Mouse (Mus musculus) telencephalon, adult 2 months (tissue): ENCODE measurements at regions not wholly inside any gene's neighbourhood (a gene's known extent, or its start where the extent isn't known, plus 50 kb on each side); places are given as distances from the start of the nearest gene placed in this dataset.
A peak's percentile ranks its signal among the peaks of the same experiment; 100 is the strongest.

Experiments used
- DNase-seq: peaks from one replicate; pipeline ENCODE4 v3.0.0-alpha.2; 2011; ENCODE audit warnings: low read depth, low spot score

GRCm38 (mm10) chr4:127862875-127863274 lies 107.9 kb downstream of the CK137956 start:
- no peak for DNase-seq

- DNase-seq, result peak; percentile 72
Observed at GRCm38 (mm10) chr4:127861319-127862117, 109.2 kb downstream of the CK137956 start.

- DNase-seq, result no peak
Observed at GRCm38 (mm10) chr4:127860271-127860670, 110.5 kb downstream of the CK137956 start.

- DNase-seq, result no peak
Observed at GRCm38 (mm10) chr4:127859505-127859904, 111.2 kb downstream of the CK137956 start.

- no peak for DNase-seq
Observed at GRCm38 (mm10) chr4:127858566-127858965, 112.2 kb downstream of the CK137956 start.

GRCm38 (mm10) chr4:127855836-127856235 lies 114.9 kb downstream of the CK137956 start:
- DNase-seq, result no peak

- no peak for DNase-seq
Observed at GRCm38 (mm10) chr4:127854776-127855409, 115.9 kb downstream of the CK137956 start.

- no peak for DNase-seq
Observed at GRCm38 (mm10) chr4:127849306-127849705, 121.4 kb downstream of the CK137956 start.

GRCm38 (mm10) chr4:127846321-127846720 lies 124.4 kb downstream of the CK137956 start:
- no peak for DNase-seq

- DNase-seq, result no peak
Observed at GRCm38 (mm10) chr4:127843421-127843820, 127.3 kb downstream of the CK137956 start.

GRCm38 (mm10) chr4:127833668-127834067 lies 137.1 kb downstream of the CK137956 start:
- DNase-seq, result peak; percentile 63

GRCm38 (mm10) chr4:127826988-127827387 lies 143.8 kb downstream of the CK137956 start:
- no peak for DNase-seq

- DNase-seq, result no peak
Observed at GRCm38 (mm10) chr4:127819501-127819900, 151.2 kb downstream of the CK137956 start.

GRCm38 (mm10) chr4:127819009-127819408 lies 151.7 kb downstream of the CK137956 start:
- DNase-seq, result no peak

GRCm38 (mm10) chr4:127814631-127815030 lies 156.1 kb downstream of the CK137956 start:
- DNase-seq, result no peak

GRCm38 (mm10) chr4:127812047-127812545 lies 158.7 kb downstream of the CK137956 start:
- DNase-seq, result no peak

- peak; percentile 72 for DNase-seq
Observed at GRCm38 (mm10) chr4:127810899-127811510, 159.7 kb downstream of the CK137956 start.

- DNase-seq, result no peak
Observed at GRCm38 (mm10) chr4:127809006-127809405, 161.7 kb downstream of the CK137956 start.

GRCm38 (mm10) chr4:127789206-127789605 lies 181.5 kb downstream of the CK137956 start:
- DNase-seq, result peak; percentile 34

GRCm38 (mm10) chr4:127785786-127786185 lies 185.0 kb downstream of the CK137956 start:
- DNase-seq, result no peak

- no peak for DNase-seq
Observed at GRCm38 (mm10) chr4:127771966-127772500, 198.7 kb downstream of the CK137956 start.

- DNase-seq, result peak; percentile 69
Observed at GRCm38 (mm10) chr4:127763736-127764135, 207.0 kb downstream of the CK137956 start.
